Mouse (Mus musculus) megakaryocyte, embryonic 14.5 days (primary cell): ENCODE results near the gene Dusp2.

ENCODE experiments used
- FLI1 ChIP-seq: IDR thresholded peaks from 2 replicates; pipeline ENCODE4 v1.6.1; 2012; ENCODE audit warnings: low read length, inconsistent platforms, mixed read lengths
- GATA1 ChIP-seq: IDR thresholded peaks from 3 replicates; pipeline ENCODE4 v1.6.1; 2012; ENCODE audit warnings: mixed read lengths, low read length, inconsistent platforms, borderline replicate concordance

DNA sequence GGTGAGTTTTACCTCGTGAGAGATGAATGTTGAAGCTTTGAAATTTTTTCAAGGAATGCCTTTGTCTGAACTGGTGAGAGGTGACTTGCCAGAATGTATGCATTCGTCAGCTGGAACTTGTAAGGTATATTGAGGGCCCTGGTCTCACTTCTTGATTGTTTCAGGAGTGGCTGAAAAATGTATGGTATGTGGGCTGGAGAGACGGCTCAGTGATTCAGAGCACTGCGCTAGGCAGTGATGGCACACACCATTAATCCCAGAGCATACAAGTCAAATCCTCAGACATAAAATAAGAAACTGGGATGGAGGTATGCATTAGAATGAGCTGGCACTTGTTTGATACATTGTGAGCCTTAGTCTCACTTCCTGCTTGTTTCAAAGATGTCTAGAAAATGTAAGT, 43.7 kb upstream of the Dusp2 start:
- TF ChIP-seq GATA1, result no peak
- TF ChIP-seq FLI1, result no peak
